Mouse (Mus musculus): Measurements from ENCODE around the gene Fam162b. TPM values are rescaled to one million over a fixed set of nuclear protein-coding genes. Genes with fewer than 3 reads are reported as not detected.

Fam162b gene
- polyA plus RNA-seq (2014; fragmentation: Nextera tagmentation; extraction: Ambion mirVana), result 0.79 TPM in 1 of 2 replicates, not detected in the other

GRCm38 (mm10) chr10:51590139-51590574 lies at the start of gene Fam162b:
Fam162b (minus strand) TSS chr10:51590517.
- peak within 1 kb of the TSS; percentile 28; the same call in 1 of the 2 replicates for H3K9ac ChIP-seq (ENCODE audit: low read depth, low read length)
- no peak within 1 kb of the TSS for H3K27ac ChIP-seq (ENCODE audit: low read depth, low read length)
- peaks cover 3% of the 10 kb centered on the region; the same call in 1 of the 2 replicates for H3K27me3 ChIP-seq (ENCODE audit: control insufficient read depth, insufficient read depth, low read length)
- H3K9me3 ChIP-seq (replicated peaks; ENCODE audit: control insufficient read depth, low read length), result no peaks in the 10 kb centered on the region
- no peaks in the 10 kb centered on the region for H3K4me1 ChIP-seq (ENCODE audit: control insufficient read depth, insufficient read depth, low read length)
- 8% methylated on average over 19 of the region's 19 CpGs for WGBS (ENCODE audit: insufficient replicate concordance)
- no peak for ATAC-seq (replicated peaks; ENCODE audit: insufficient number of reproducible peaks, low FRiP score, low TSS enrichment)
- H3K4me2 ChIP-seq, result peak within 1 kb of the TSS; percentile 77
- H3K4me3 ChIP-seq (ENCODE audit: low read depth, low read length), result peak within 1 kb of the TSS; percentile 36
- H3K36me3 ChIP-seq (ENCODE audit: control insufficient read depth, insufficient read depth, low read length), result no peaks in the 10 kb centered on the region

GRCm38 (mm10) chr10:51631411-51632136 lies 41.3 kb upstream of the Fam162b start, which contains the start of gene Gprc6a:
Gprc6a (minus strand) TSS chr10:51631461.
- H3K27me3 ChIP-seq (ENCODE audit: control insufficient read depth, insufficient read depth, low read length), result no peaks in the 10 kb centered on the region
- H3K4me1 ChIP-seq (ENCODE audit: control insufficient read depth, insufficient read depth, low read length), result no peaks in the 10 kb centered on the region
- H3K4me2 ChIP-seq, result no peak within 1 kb of the TSS
- no peak for ATAC-seq (replicated peaks; ENCODE audit: insufficient number of reproducible peaks, low FRiP score, low TSS enrichment)
- H3K9ac ChIP-seq (ENCODE audit: low read depth, low read length), result no peak within 1 kb of the TSS
- WGBS (ENCODE audit: insufficient replicate concordance), result 66% methylated on average over 8 of the region's 8 CpGs
- H3K27ac ChIP-seq (ENCODE audit: low read depth, low read length), result no peak within 1 kb of the TSS
- no peaks in the 10 kb centered on the region for H3K9me3 ChIP-seq (replicated peaks; ENCODE audit: control insufficient read depth, low read length)
- H3K36me3 ChIP-seq (ENCODE audit: control insufficient read depth, insufficient read depth, low read length), result no peaks in the 10 kb centered on the region
- no peak within 1 kb of the TSS for H3K4me3 ChIP-seq (ENCODE audit: low read depth, low read length)

GRCm38 (mm10) chr10:51621193-51621592 lies 30.9 kb upstream of the Fam162b start:
- Histone ChIP-seq H3K4me3 (ENCODE audit: low read depth, low read length) (no peak overlapping the region), H3K27me3 (ENCODE audit: control insufficient read depth, insufficient read depth, low read length) (no peaks in the 10 kb centered on the region), H3K27ac (ENCODE audit: low read depth, low read length) (no peak overlapping the region), H3K4me1 (ENCODE audit: control insufficient read depth, insufficient read depth, low read length) (no peaks in the 10 kb centered on the region), H3K9me3 (replicated peaks; ENCODE audit: control insufficient read depth, low read length) (no peaks in the 10 kb centered on the region), H3K9ac (ENCODE audit: low read depth, low read length) (no peak overlapping the region), H3K36me3 (ENCODE audit: control insufficient read depth, insufficient read depth, low read length) (no peaks in the 10 kb centered on the region), H3K4me2 (no peak overlapping the region)
- WGBS (ENCODE audit: insufficient replicate concordance), result 84% methylated on average over 3 of the region's 3 CpGs
- ATAC-seq (replicated peaks; ENCODE audit: insufficient number of reproducible peaks, low FRiP score, low TSS enrichment), result no peak

- Histone ChIP-seq H3K4me1 (ENCODE audit: control insufficient read depth, insufficient read depth, low read length) (no peaks in the 10 kb centered on the region), H3K36me3 (ENCODE audit: control insufficient read depth, insufficient read depth, low read length) (no peaks in the 10 kb centered on the region), H3K27me3 (ENCODE audit: control insufficient read depth, insufficient read depth, low read length) (no peaks in the 10 kb centered on the region), H3K9me3 (replicated peaks; ENCODE audit: control insufficient read depth, low read length) (no peaks in the 10 kb centered on the region), H3K27ac (ENCODE audit: low read depth, low read length) (no peak overlapping the region), H3K4me2 (no peak overlapping the region), H3K4me3 (ENCODE audit: low read depth, low read length) (no peak overlapping the region), H3K9ac (ENCODE audit: low read depth, low read length) (no peak overlapping the region)
- no peak for ATAC-seq (replicated peaks; ENCODE audit: insufficient number of reproducible peaks, low FRiP score, low TSS enrichment)
- 66% methylated on average over 7 of the region's 7 CpGs for WGBS (ENCODE audit: insufficient replicate concordance)
These were observed 29.8 kb upstream of the Fam162b start for GRCm38 (mm10) chr10:51620126-51620525.

- Histone ChIP-seq H3K9me3 (replicated peaks; ENCODE audit: control insufficient read depth, low read length) (no peaks in the 10 kb centered on the region), H3K9ac (ENCODE audit: low read depth, low read length) (no peak overlapping the region), H3K27me3 (ENCODE audit: control insufficient read depth, insufficient read depth, low read length) (no peaks in the 10 kb centered on the region), H3K27ac (ENCODE audit: low read depth, low read length) (no peak overlapping the region), H3K4me3 (ENCODE audit: low read depth, low read length) (no peak overlapping the region), H3K4me2 (no peak overlapping the region), H3K4me1 (ENCODE audit: control insufficient read depth, insufficient read depth, low read length) (no peaks in the 10 kb centered on the region), H3K36me3 (ENCODE audit: control insufficient read depth, insufficient read depth, low read length) (no peaks in the 10 kb centered on the region)
- 77% methylated on average over 2 of the region's 2 CpGs for WGBS (ENCODE audit: insufficient replicate concordance)
- ATAC-seq (replicated peaks; ENCODE audit: insufficient number of reproducible peaks, low FRiP score, low TSS enrichment), result no peak
These were observed 28.2 kb upstream of the Fam162b start for GRCm38 (mm10) chr10:51618538-51618937.

- ATAC-seq (replicated peaks; ENCODE audit: insufficient number of reproducible peaks, low FRiP score, low TSS enrichment), result no peak
- H3K36me3 ChIP-seq (ENCODE audit: control insufficient read depth, insufficient read depth, low read length), result no peaks in the 10 kb centered on the region
- WGBS (ENCODE audit: insufficient replicate concordance), result 64% methylated on average over 11 of the region's 11 CpGs
- no peak overlapping the region for H3K4me2 ChIP-seq
- H3K9me3 ChIP-seq (replicated peaks; ENCODE audit: control insufficient read depth, low read length), result no peaks in the 10 kb centered on the region
- no peak overlapping the region for H3K4me3 ChIP-seq (ENCODE audit: low read depth, low read length)
- H3K4me1 ChIP-seq (ENCODE audit: control insufficient read depth, insufficient read depth, low read length), result no peaks in the 10 kb centered on the region
- no peak overlapping the region for H3K27ac ChIP-seq (ENCODE audit: low read depth, low read length)
- H3K9ac ChIP-seq (ENCODE audit: low read depth, low read length), result no peak overlapping the region
- no peaks in the 10 kb centered on the region for H3K27me3 ChIP-seq (ENCODE audit: control insufficient read depth, insufficient read depth, low read length)
These were observed 24.7 kb upstream of the Fam162b start for GRCm38 (mm10) chr10:51614826-51615590.

GRCm38 (mm10) chr10:51613421-51613820 lies 23.1 kb upstream of the Fam162b start:
- H3K4me3 ChIP-seq (ENCODE audit: low read depth, low read length), result no peak overlapping the region
- H3K4me1 ChIP-seq (ENCODE audit: control insufficient read depth, insufficient read depth, low read length), result no peaks in the 10 kb centered on the region
- no peak overlapping the region for H3K4me2 ChIP-seq
- no peaks in the 10 kb centered on the region for H3K27me3 ChIP-seq (ENCODE audit: control insufficient read depth, insufficient read depth, low read length)
- WGBS (ENCODE audit: insufficient replicate concordance), result 39% methylated on average over 3 of the region's 3 CpGs
- 0 out of 2 replicates have a peak, but pooled peaks have one; percentile 46 for ATAC-seq (replicated peaks; ENCODE audit: insufficient number of reproducible peaks, low FRiP score, low TSS enrichment)
- H3K9me3 ChIP-seq (replicated peaks; ENCODE audit: control insufficient read depth, low read length), result no peaks in the 10 kb centered on the region
- peak overlapping the region; percentile 35; the same call in 1 of the 2 replicates for H3K27ac ChIP-seq (ENCODE audit: low read depth, low read length)
- H3K9ac ChIP-seq (ENCODE audit: low read depth, low read length), result no peak overlapping the region
- H3K36me3 ChIP-seq (ENCODE audit: control insufficient read depth, insufficient read depth, low read length), result no peaks in the 10 kb centered on the region

GRCm38 (mm10) chr10:51611969-51612682 lies 21.8 kb upstream of the Fam162b start:
- Histone ChIP-seq H3K9me3 (replicated peaks; ENCODE audit: control insufficient read depth, low read length) (no peaks in the 10 kb centered on the region), H3K9ac (ENCODE audit: low read depth, low read length) (no peak overlapping the region), H3K27ac (ENCODE audit: low read depth, low read length) (no peak overlapping the region), H3K4me1 (ENCODE audit: control insufficient read depth, insufficient read depth, low read length) (no peaks in the 10 kb centered on the region), H3K27me3 (ENCODE audit: control insufficient read depth, insufficient read depth, low read length) (no peaks in the 10 kb centered on the region), H3K4me2 (no peak overlapping the region), H3K36me3 (ENCODE audit: control insufficient read depth, insufficient read depth, low read length) (no peaks in the 10 kb centered on the region), H3K4me3 (ENCODE audit: low read depth, low read length) (no peak overlapping the region)
- no peak for ATAC-seq (replicated peaks; ENCODE audit: insufficient number of reproducible peaks, low FRiP score, low TSS enrichment)
- WGBS (ENCODE audit: insufficient replicate concordance), result 64% methylated on average over 9 of the region's 9 CpGs
